Mouse (Mus musculus) limb, embryonic 11.5 days (tissue): ENCODE measurements around the gene Ifi208. TPM values are rescaled to one million over a fixed set of nuclear protein-coding genes. Genes with fewer than 3 reads are reported as not detected.
"Not testable (repeated sequence)": the region's sequence is repeated elsewhere in the genome, so short reads cannot be mapped to it uniquely, and the experiment has no call there.

ENCODE experiments used
- ATAC-seq: fragments of 200-750 bp; cut with Nextera tagmentation; 2 replicates; pipeline ENCODE4 v1.8.0; 2017; ENCODE audit warnings: low read depth; ENCODE audit not compliant: insufficient number of reproducible peaks, low FRiP score, low TSS enrichment
- DNase-seq: peaks from one replicate; pipeline ENCODE4 v3.0.0-alpha.2; 2015; ENCODE audit warnings: low spot score
- H3K27ac ChIP-seq: fragments of 300-500 bp; sonication (generic); replicated peaks from 2 replicates; pipeline ENCODE4 v1.5.1; 2014; ENCODE audit warnings: low read depth, mild to moderate bottlenecking, low read length
- H3K27me3 ChIP-seq: fragments of 300-500 bp; sonication (generic); 2 replicates; pipeline ENCODE4 v1.6.1; 2014; ENCODE audit warnings: mild to moderate bottlenecking, low read length, mixed read lengths; ENCODE audit not compliant: control insufficient read depth, insufficient read depth
- H3K36me3 ChIP-seq: fragments of 300-500 bp; sonication (generic); 2 replicates; pipeline ENCODE4 v1.6.1; 2014; ENCODE audit warnings: mild to moderate bottlenecking, low read length, moderate library complexity, mixed read lengths; ENCODE audit not compliant: control insufficient read depth, insufficient read depth
- H3K4me1 ChIP-seq: fragments of 300-500 bp; sonication (generic); 2 replicates; pipeline ENCODE4 v1.6.1; 2014; ENCODE audit warnings: low read length, mixed read lengths; ENCODE audit not compliant: control insufficient read depth, insufficient read depth
- H3K4me2 ChIP-seq: fragments of 300-500 bp; sonication (generic); 2 replicates; pipeline ENCODE4 v1.6.1; 2014; ENCODE audit warnings: low read depth, mild to moderate bottlenecking, moderate library complexity; ENCODE audit not compliant: severe bottlenecking
- H3K4me3 ChIP-seq: fragments of 300-500 bp; sonication (generic); 2 replicates; pipeline ENCODE4 v1.5.1; 2014; ENCODE audit warnings: low read depth, low read length
- H3K9ac ChIP-seq: fragments of 300-500 bp; sonication (generic); 2 replicates; pipeline ENCODE4 v1.6.1; 2014; ENCODE audit warnings: mild to moderate bottlenecking, low read length
- H3K9me3 ChIP-seq: fragments of 300-500 bp; sonication (generic); 2 replicates; pipeline ENCODE4 v1.6.1; 2016; ENCODE audit warnings: low read length; ENCODE audit not compliant: control insufficient read depth
- WGBS: fragments of 180-500 bp; shearing (Covaris S2); extraction: QIAGEN DNeasy Blood & Tissue Kit; methylation state at CpG from one replicate; pipeline ENCODE4 v1.1.7; 2014; 5-methylcytosine and 5-hydroxymethylcytosine counted together
- polyA plus RNA-seq: library from polyadenylated mRNA; unstranded; fragments of >200 nt; fragmentation: Nextera tagmentation; extraction: Ambion mirVana; gene quantifications from 2 replicates; pipeline ENCODE4 v1.2.1, GENCODE M21; 2014

Ifi208 gene
- polyA plus RNA-seq = not detected in 2 replicates

DNA sequence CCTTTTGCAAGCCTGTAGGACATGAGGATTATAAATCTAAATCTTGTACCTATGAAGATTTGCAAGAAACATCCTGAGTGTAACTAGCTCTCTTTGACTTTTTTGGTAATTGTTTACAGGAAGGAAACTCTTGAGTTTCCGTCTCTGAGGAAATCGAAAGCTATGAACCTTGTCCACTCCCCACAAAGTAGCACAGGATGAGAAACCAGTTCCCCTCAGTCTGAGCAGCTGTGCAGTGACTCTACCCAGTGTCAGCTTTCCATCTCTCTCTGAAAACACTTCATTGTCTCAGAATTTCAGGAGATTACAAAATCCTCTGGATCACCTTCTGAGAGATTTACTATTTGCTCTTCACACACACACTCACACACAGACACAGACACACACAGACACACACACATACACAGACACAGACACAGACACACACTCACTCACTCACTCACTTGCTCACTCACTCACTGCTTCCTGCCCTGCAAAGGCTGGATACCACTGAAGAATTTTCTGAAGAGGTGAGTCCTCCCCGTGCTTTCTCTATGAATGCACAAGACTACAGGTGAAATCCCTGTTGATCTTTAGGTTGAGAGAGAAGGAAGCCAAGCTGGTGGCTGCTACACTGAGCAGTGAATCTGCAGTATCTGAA lies at the start of gene Ifi208:
Ifi208 (plus strand) TSS at position 218 of the 640 bp plus-strand sequence.
- not testable (repeated sequence) for H3K9ac ChIP-seq, H3K9me3 ChIP-seq, ATAC-seq, H3K36me3 ChIP-seq, H3K27ac ChIP-seq, H3K27me3 ChIP-seq, H3K4me1 ChIP-seq, H3K4me3 ChIP-seq, DNase-seq, H3K4me2 ChIP-seq
- WGBS = 60% methylated on average over 3 of the region's 3 CpGs

GRCm38 (mm10) chr1:173624052-173624451 lies 49.4 kb upstream of the Ifi208 start:
- H3K9ac ChIP-seq = no peak overlapping the region
- H3K9me3 ChIP-seq = no peaks in the 10 kb centered on the region
- H3K27me3 ChIP-seq = no peaks in the 10 kb centered on the region
- H3K4me2 ChIP-seq = no peak overlapping the region
- H3K27ac ChIP-seq = no peak overlapping the region
- H3K36me3 ChIP-seq = no peaks in the 10 kb centered on the region
- ATAC-seq (no peak), DNase-seq (no peak)
- no peaks in the 10 kb centered on the region for H3K4me1 ChIP-seq
- no peak overlapping the region for H3K4me3 ChIP-seq
- WGBS = 85% methylated on average over 2 of the region's 2 CpGs

DNA sequence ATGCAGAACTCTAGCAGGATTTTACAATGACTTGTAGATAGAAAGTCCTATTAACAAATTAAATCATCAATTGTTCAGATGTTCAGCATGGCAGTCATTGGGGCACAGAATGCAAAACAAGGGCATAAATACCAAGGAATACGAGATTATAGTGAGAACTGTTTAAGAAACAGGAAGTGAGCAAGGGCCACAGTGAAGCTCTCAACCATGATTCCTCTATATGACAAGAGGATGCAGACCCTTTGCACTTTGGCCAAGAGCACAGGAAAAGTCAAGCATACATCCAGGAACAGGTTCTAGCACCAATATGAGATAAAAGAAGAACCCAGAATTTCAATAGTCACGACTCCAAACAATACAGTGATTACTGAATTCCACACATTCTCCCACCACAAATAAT lies 46.8 kb upstream of the Ifi208 start:
- Histone ChIP-seq H3K4me1 (no peaks in the 10 kb centered on the region), H3K27ac (no peak overlapping the region), H3K36me3 (no peaks in the 10 kb centered on the region), H3K4me3 (no peak overlapping the region), H3K4me2 (no peak overlapping the region), H3K27me3 (no peaks in the 10 kb centered on the region), H3K9me3 (no peaks in the 10 kb centered on the region), H3K9ac (no peak overlapping the region)
- DNase-seq = no peak
- 79% methylated on average over 2 of the region's 2 CpGs for WGBS
- no peak for ATAC-seq

- H3K9me3 ChIP-seq, H3K9ac ChIP-seq, ATAC-seq, H3K4me3 ChIP-seq, H3K27ac ChIP-seq, H3K4me2 ChIP-seq, H3K27me3 ChIP-seq, H3K4me1 ChIP-seq, H3K36me3 ChIP-seq, DNase-seq: not testable (repeated sequence)
- 81% methylated on average over 2 of the region's 2 CpGs for WGBS
These were observed 42.9 kb upstream of the Ifi208 start, which contains the start of gene Ifi209 for GRCm38 (mm10) chr1:173630622-173631021. Gene Ifi209, plus strand, starts transcription at chr1:173630917.

DNA sequence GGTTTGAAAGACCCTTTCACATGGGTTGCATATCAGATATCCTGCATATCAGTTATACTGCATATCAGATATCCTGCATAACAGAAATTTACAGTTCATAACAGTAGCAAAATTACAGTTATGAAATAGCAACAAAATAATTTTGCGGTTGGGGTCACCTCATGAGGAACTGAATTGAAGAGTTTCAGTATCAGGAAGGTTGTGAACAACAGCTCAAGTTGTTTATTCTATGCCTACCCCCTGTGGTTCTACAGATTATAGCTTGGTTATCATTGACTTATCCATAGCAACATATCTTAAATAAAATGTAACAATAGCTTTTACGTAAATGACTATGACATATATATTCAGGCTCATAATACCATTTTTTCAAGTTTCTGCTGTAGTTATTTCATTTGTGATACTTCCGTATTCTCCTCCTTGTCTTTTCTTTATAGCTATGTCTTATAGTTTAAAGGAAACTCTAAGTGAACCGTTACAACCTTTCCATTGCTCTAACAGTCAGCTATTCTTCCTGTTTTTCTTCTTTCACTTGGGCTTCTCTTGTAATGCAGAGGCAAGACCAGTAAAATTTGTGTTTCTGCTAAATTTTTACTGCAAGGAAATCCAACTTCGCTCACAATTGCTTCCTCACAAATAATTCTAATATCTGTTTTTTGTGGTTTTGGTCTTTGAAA lies 39.4 kb upstream of the Ifi208 start:
- no peak for ATAC-seq
- H3K4me1 ChIP-seq = no peaks in the 10 kb centered on the region
- 92% methylated on average over 5 of the region's 5 CpGs for WGBS
- no peak overlapping the region for H3K27ac ChIP-seq
- H3K9ac ChIP-seq = no peak overlapping the region
- no peaks in the 10 kb centered on the region for H3K36me3 ChIP-seq
- no peak overlapping the region for H3K4me3 ChIP-seq
- no peaks in the 10 kb centered on the region for H3K27me3 ChIP-seq
- no peaks in the 10 kb centered on the region for H3K9me3 ChIP-seq
- no peak overlapping the region for H3K4me2 ChIP-seq
- no peak for DNase-seq

- Histone ChIP-seq H3K9me3 (no peaks in the 10 kb centered on the region), H3K4me3 (no peak overlapping the region), H3K4me1 (no peaks in the 10 kb centered on the region), H3K27me3 (no peaks in the 10 kb centered on the region), H3K36me3 (no peaks in the 10 kb centered on the region), H3K4me2 (no peak overlapping the region), H3K9ac (no peak overlapping the region), H3K27ac (no peak overlapping the region)
- DNase-seq (no peak), ATAC-seq (no peak)
- whole genome bisulfite sequencing = 76% methylated on average over 2 of the region's 2 CpGs
These were observed 28.1 kb upstream of the Ifi208 start for GRCm38 (mm10) chr1:173645393-173645792.

DNA sequence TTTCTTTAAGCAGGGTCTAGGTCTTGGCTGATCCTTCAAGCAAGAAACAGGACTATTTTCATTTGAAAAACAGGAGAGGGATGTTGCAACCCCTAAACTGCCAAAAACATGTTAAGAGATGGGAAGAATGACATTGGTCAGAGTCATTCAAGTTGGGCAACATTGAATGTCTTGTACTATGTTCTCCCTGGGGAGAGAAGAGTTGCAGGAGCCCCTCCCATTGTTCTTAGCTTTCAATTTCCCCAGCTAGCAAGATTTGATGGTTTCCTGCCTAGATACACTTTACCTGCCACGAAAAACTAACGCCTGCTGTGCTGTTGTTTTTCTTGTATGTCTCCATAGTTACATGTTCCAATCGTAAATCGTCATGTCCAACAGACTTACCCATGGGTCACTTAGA lies 15.5 kb upstream of the Ifi208 start:
- ATAC-seq (no peak), DNase-seq (no peak)
- Histone ChIP-seq H3K27me3 (no peaks in the 10 kb centered on the region), H3K9me3 (no peaks in the 10 kb centered on the region), H3K4me3 (no peak overlapping the region), H3K4me1 (no peaks in the 10 kb centered on the region), H3K9ac (no peak overlapping the region), H3K4me2 (no peak overlapping the region), H3K27ac (no peak overlapping the region), H3K36me3 (no peaks in the 10 kb centered on the region)
- 80% methylated on average over 4 of the region's 4 CpGs for WGBS

DNA sequence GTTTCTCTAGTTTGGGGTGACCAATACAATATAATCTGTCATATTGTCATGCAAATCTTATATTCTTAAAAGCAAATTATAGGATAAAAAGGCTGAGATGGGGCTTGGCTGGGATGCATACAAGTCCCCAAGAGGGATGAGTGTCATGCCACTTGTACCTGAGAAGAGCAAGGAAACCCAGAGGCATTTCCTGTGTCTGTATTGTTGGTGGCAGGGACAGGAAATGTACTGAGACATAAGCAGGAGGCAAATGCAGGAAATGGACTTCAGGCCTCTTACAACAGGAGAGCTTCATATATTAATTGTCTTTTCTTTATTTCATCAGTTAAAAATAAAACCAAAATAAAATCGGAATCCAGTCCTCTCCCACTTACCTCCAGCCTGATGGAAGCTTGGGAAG lies 5.1 kb downstream of the Ifi208 start:
- not testable (repeated sequence) for H3K27ac ChIP-seq, DNase-seq, H3K4me3 ChIP-seq, H3K9ac ChIP-seq, H3K4me1 ChIP-seq, H3K27me3 ChIP-seq, ATAC-seq, H3K36me3 ChIP-seq, H3K4me2 ChIP-seq, H3K9me3 ChIP-seq
- WGBS = 89% methylated on average over 1 of the region's 1 CpGs
